Mouse (Mus musculus) liver, adult 2 months (tissue): Measurements from ENCODE around the gene 1600015I10Rik.

Source experiments
- CTCF ChIP-seq: fragments of 200-500 bp; IDR thresholded peaks from 2 replicates; pipeline ENCODE4 v1.5.1; 2011; ENCODE audit warnings: low read depth, low read length, control low read depth
- POLR2A ChIP-seq: fragments of 200-500 bp; IDR thresholded peaks from 2 replicates; pipeline ENCODE4 v1.6.1; 2011; ENCODE audit warnings: low read length, control low read depth; ENCODE audit not compliant: insufficient read depth; ENCODE audit errors: extremely low read depth

DNA sequence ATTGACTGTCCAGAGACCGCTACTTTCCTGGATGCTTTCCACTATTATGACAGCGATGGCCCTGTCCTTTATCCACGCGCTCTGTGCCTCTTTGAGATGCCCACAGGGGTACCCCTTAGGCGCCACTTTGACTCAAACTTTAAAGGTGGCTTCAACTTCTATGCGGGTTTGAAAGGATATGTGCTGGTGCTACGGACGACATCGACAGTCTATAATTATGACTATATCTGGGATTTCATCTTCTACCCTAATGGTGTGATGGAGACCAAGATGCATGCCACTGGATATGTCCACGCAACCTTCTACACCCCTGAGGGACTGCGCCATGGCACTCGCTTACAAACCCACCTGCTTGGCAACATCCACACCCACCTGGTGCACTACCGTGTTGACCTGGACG is 23.3 kb upstream of the 1600015I10Rik start:
- TF ChIP-seq CTCF (no peak), POLR2A (no peak)
